11 mouse cellular contexts compared by ENCODE assay signal in the genomic region with DNA sequence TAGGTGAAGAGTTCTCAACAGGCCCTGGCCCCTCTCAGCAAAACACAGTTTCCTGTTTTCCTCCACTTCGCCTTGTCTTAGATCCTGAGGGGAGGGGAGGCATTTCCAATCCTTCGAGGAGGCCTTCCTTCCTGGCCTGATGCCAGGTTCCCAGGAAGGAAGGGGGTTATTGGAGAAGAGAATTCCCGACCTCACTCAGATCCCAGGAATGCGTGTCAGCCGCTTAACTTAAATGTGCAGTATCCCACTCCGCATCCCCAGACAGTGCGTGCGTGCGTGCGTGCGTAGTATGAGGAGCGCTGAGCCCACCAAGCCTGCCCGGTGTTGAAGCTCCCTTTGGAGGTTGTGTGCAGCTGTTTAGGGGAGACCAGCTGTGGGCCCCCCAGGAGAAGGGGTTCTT. TPM values are rescaled to one million over a fixed set of nuclear protein-coding genes. Genes with fewer than 3 reads are reported as not detected.
DNase-seq lines count a peak whose midpoint lies in the region; ATAC-seq and TF ChIP-seq lines count a peak whose summit lies in the region.
"Had no signal": no experiment of that assay in that cellular context is flagged by ENCODE, and none has a peak within 500 bp of the region (broad histone marks: within the 10 kb centered on the region; RNA-seq: fewer than 3 reads in every experiment).

No protein-coding gene starts in this region.

- peaks cover 3% of the 10 kb centered on the region; the same call in 1 of the 2 replicates for H3K36me3 ChIP-seq in limb, embryonic 11.5 days (ENCODE audit: control insufficient read depth, insufficient read depth, low read length)
- peaks cover 32% of the 10 kb centered on the region for H3K36me3 ChIP-seq in limb, embryonic 10.5 days
- peaks cover 0 to 45% of the 10 kb centered on the region in 2 experiments for H3K36me3 ChIP-seq in CH12.LX (replicated peaks in 1 of 2; ENCODE audit: control insufficient read depth in 1 of 2, insufficient read depth in 1 of 2, low read length in 1 of 2)
- no peaks in the 10 kb centered on the region for H3K36me3 ChIP-seq in hindbrain, embryonic 14.5 days (replicated peaks; ENCODE audit: control insufficient read depth, insufficient read depth)

- no peak; the same call in 1 of the 2 replicates for TF ChIP-seq POLR2A in CH12.LX (IDR thresholded peaks at IDR 0.05; ENCODE audit: low read depth, low read length)

- 78% methylated on average over 13 of the region's 13 CpGs for WGBS in limb, embryonic 11.5 days
- 91% methylated on average over 13 of the region's 13 CpGs for WGBS in limb, embryonic 10.5 days
- 47% methylated on average over 13 of the region's 13 CpGs for WGBS in hindbrain, embryonic 14.5 days

- no peak overlapping the region for H3K4me2 ChIP-seq in limb, embryonic 11.5 days (ENCODE audit: low read depth, severe bottlenecking)
- peak overlapping the region; percentile 53 for H3K4me2 ChIP-seq in CH12.LX (ENCODE audit: insufficient read depth, low read depth, poor library complexity, severe bottlenecking)
- no peak overlapping the region for H3K4me2 ChIP-seq in hindbrain, embryonic 14.5 days (replicated peaks)

- H3K9ac ChIP-seq in limb, embryonic 11.5 days (ENCODE audit: low read length): no peak overlapping the region
- peak overlapping the region; percentile 47 for H3K9ac ChIP-seq in CH12.LX (ENCODE audit: insufficient read depth, low read depth)
- H3K9ac ChIP-seq in hindbrain, embryonic 14.5 days: no peak overlapping the region

- no peak for TF ChIP-seq CTCF in gastrocnemius, adult 2 months (IDR thresholded peaks at IDR 0.05)
- TF ChIP-seq CTCF in CH12.LX (conservative IDR thresholded peaks at IDR 0.05 in 1 of 2, IDR thresholded peaks at IDR 0.05 in 1 of 2; ENCODE audit: low read depth in 2 of 2, low read length in 2 of 2): no peak

- no peak for TF ChIP-seq EP300 in CH12.LX (IDR thresholded peaks at IDR 0.05; ENCODE audit: low read length)

- H3K4me1 ChIP-seq in limb, embryonic 11.5 days (ENCODE audit: control insufficient read depth, insufficient read depth, low read length): no peaks in the 10 kb centered on the region; the same call in 1 of the 2 replicates
- peaks cover 22% of the 10 kb centered on the region for H3K4me1 ChIP-seq in limb, embryonic 10.5 days
- H3K4me1 ChIP-seq in CH12.LX (ENCODE audit: control insufficient read depth in 1 of 2, insufficient read depth in 2 of 2): peaks cover 65 to 99% of the 10 kb centered on the region in 2 experiments
- peaks cover 21% of the 10 kb centered on the region for H3K4me1 ChIP-seq in hindbrain, embryonic 14.5 days (replicated peaks; ENCODE audit: control insufficient read depth, insufficient read depth, low read length)

- H3K79me2 ChIP-seq in CH12.LX (replicated peaks; ENCODE audit: control insufficient read depth, extremely low read depth, insufficient read depth, poor library complexity, severe bottlenecking): peaks cover 11% of the 10 kb centered on the region

- ATAC-seq in limb, embryonic 11.5 days (ENCODE audit: insufficient number of reproducible peaks, low FRiP score, low TSS enrichment, low read depth): 0 out of 2 replicates have a peak, but pooled peaks have one; percentile 19
- no peak for ATAC-seq in hindbrain, embryonic 14.5 days (ENCODE audit: low FRiP score)

- H3K4me3 ChIP-seq in gastrocnemius, adult 2 months: peak overlapping the region; percentile 32
- no peak overlapping the region for H3K4me3 ChIP-seq in limb, embryonic 11.5 days (ENCODE audit: low read depth, low read length)
- H3K4me3 ChIP-seq in limb, embryonic 10.5 days: no peak overlapping the region
- H3K4me3 ChIP-seq in CH12.LX (replicated peaks in 1 of 3; ENCODE audit: low read depth in 2 of 3, low read length in 2 of 3, poor library complexity in 1 of 3): peak overlapping the region in 2 of 3 experiments; percentile 34 to 42
- H3K4me3 ChIP-seq in hindbrain, embryonic 14.5 days (replicated peaks; ENCODE audit: low read length): no peak overlapping the region

- dilution Hi-C loops in CH12.LX (cut with MboI; ENCODE audit: extremely low pct_ligation_motif_present, extremely low pct_unique_long_range_greater_than_20kb, low sequenced_read_pairs): no loop called here

- H3K27ac ChIP-seq in gastrocnemius, adult 2 months: no peak overlapping the region
- H3K27ac ChIP-seq in limb, embryonic 11.5 days (replicated peaks; ENCODE audit: low read depth, low read length): no peak overlapping the region
- no peak overlapping the region for H3K27ac ChIP-seq in limb, embryonic 10.5 days
- peak overlapping the region; percentile 96 for H3K27ac ChIP-seq in CH12.LX (ENCODE audit: insufficient read depth, low read depth)
- 0 out of 2 replicates have a peak overlapping the region, but pooled peaks have one; percentile 1 for H3K27ac ChIP-seq in hindbrain, embryonic 14.5 days

- H3K27me3 ChIP-seq in limb, embryonic 11.5 days (ENCODE audit: control insufficient read depth, insufficient read depth, low read length): no peaks in the 10 kb centered on the region
- H3K27me3 ChIP-seq in limb, embryonic 10.5 days (ENCODE audit: low read depth, poor library complexity, severe bottlenecking): no peaks in the 10 kb centered on the region
- H3K27me3 ChIP-seq in CH12.LX (replicated peaks): no peaks in the 10 kb centered on the region
- no peaks in the 10 kb centered on the region for H3K27me3 ChIP-seq in hindbrain, embryonic 14.5 days (ENCODE audit: control insufficient read depth, insufficient read depth, low read length)

- in situ Hi-C loops in CH12.LX (cut with MboI; ENCODE audit: low pct_ligation_motif_present, low pct_unique_long_range_greater_than_20kb, low sequenced_read_pairs): loop anchor here (5.0 to 25.0 kb wide), 4 partner anchors 34 to 599 kb away; a partner anchor contains a TSS

- DNase-seq in gastrocnemius, adult 2 months: peak; percentile 25
- no peak for DNase-seq in gastrocnemius, postnatal 25 days
- peak; percentile 27 for DNase-seq in limb, embryonic 11.5 days (ENCODE audit: low spot score)
- DNase-seq in limb, embryonic 10.5 days (ENCODE audit: low spot score): no peak
- DNase-seq in CH12.LX (ENCODE audit: extremely low read depth): no peak
- DNase-seq in hindbrain, embryonic 14.5 days (ENCODE audit: low spot score): no peak
- no peak for DNase-seq in adrenal gland, adult 2 months
- DNase-seq in layer of hippocampus, adult 8-10 months (ENCODE audit: low spot score in 2 of 2): no peak
- DNase-seq: adrenal gland, postnatal 14 days; cerebellum, adult 9-11 months; heart, adult 18-20 months had no signal

- no peaks in the 10 kb centered on the region for H3K9me3 ChIP-seq in limb, embryonic 11.5 days (ENCODE audit: control insufficient read depth, low read length)
- H3K9me3 ChIP-seq in limb, embryonic 10.5 days (replicated peaks): no peaks in the 10 kb centered on the region
- no peaks in the 10 kb centered on the region for H3K9me3 ChIP-seq in CH12.LX (replicated peaks; ENCODE audit: low read length)
- no peaks in the 10 kb centered on the region for H3K9me3 ChIP-seq in hindbrain, embryonic 14.5 days (ENCODE audit: control insufficient read depth, low read length)

- intact Hi-C loops in gastrocnemius, adult 2 months (cut with DNase I): loop anchor here (5.0 kb wide), 1 partner anchor 44 kb away; no protein-coding TSS in a partner anchor

- TF ChIP-seq RAD21 in CH12.LX (IDR thresholded peaks at IDR 0.05; ENCODE audit: low read depth, low read length): no peak

TF ChIP-seq in CH12.LX, 34 proteins besides CTCF, POLR2A, EP300 and RAD21:
- TF ChIP-seq KAT2A (IDR thresholded peaks at IDR 0.05; ENCODE audit: insufficient replicate concordance, low read length) (no peak), MAZ (IDR thresholded peaks at IDR 0.05; ENCODE audit: low read depth, low read length) (no peak), BHLHE40 (IDR thresholded peaks at IDR 0.05; ENCODE audit: low read depth, low read length) (no peak), MYC (IDR thresholded peaks at IDR 0.05; ENCODE audit: low read depth, low read length) (no peak), TCF12 (IDR thresholded peaks at IDR 0.05; ENCODE audit: low read depth, low read length) (no peak), IRF4 (IDR thresholded peaks at IDR 0.05; ENCODE audit: low read depth, low read length) (no peak), SIN3A (IDR thresholded peaks at IDR 0.05; ENCODE audit: low read length) (peak; percentile 46; the same call in 1 of the 2 replicates), ZC3H11A (IDR thresholded peaks at IDR 0.05; ENCODE audit: low read depth, low read length) (no peak), JUN (IDR thresholded peaks at IDR 0.05; ENCODE audit: insufficient read depth, low read depth, low read length) (no peak), JUND (conservative IDR thresholded peaks at IDR 0.05; ENCODE audit: low read depth, low read length) (no peak), SMC3 (IDR thresholded peaks at IDR 0.05; ENCODE audit: low read depth, low read length) (no peak), ETS1 (conservative IDR thresholded peaks at IDR 0.05; ENCODE audit: low read depth, low read length) (no peak), CHD2 (IDR thresholded peaks at IDR 0.05; ENCODE audit: low read length) (0 out of 2 replicates have a peak, but pooled peaks have one; percentile 16), UBTF (IDR thresholded peaks at IDR 0.05; ENCODE audit: low read depth, low read length) (no peak), NELFE (IDR thresholded peaks at IDR 0.05; ENCODE audit: low read depth, low read length) (no peak; the same call in 1 of the 2 replicates)

RNA-seq across cellular contexts. Expression of a gene that starts 44.9 kb away (rescaled TPM):
- total RNA-seq in gastrocnemius, adult 2 months (2021): 1 to 10 TPM; 2.0 to 3.0 TPM
- 1 to 10 TPM; 2.3 to 2.7 TPM for total RNA-seq in gastrocnemius, postnatal 25 days (2021)
- polyA plus RNA-seq in limb, embryonic 11.5 days (2014; fragmentation: Nextera tagmentation; extraction: Ambion mirVana): 25.5 and 26.3 TPM in 2 replicates
- polyA plus RNA-seq in limb, embryonic 10.5 days (2016; fragmentation: Nextera tagmentation; extraction: Ambion mirVana): 37.4 and 38.2 TPM in 2 replicates
- total RNA-seq in CH12.LX (2012; rRNA removed) (74.2 and 83.2 TPM in 2 replicates), CH12.LX (2014; rRNA removed) (32.0 and 34.7 TPM in 2 replicates)
- polyA plus RNA-seq in CH12.LX (2012; ENCODE audit: insufficient read length, low read depth): 44.0 and 44.5 TPM in 2 replicates
- 36.1 and 38.2 TPM in 2 replicates for polyA plus RNA-seq in hindbrain, embryonic 14.5 days (2014; fragmentation: Nextera tagmentation; extraction: Ambion mirVana)
- total RNA-seq in adrenal gland, adult 2 months (2021): 10 to 100 TPM; 23.9 to 85.2 TPM
- 13.1 and 20.7 TPM in 2 replicates for polyA plus RNA-seq in adrenal gland, adult 2 months (2012; rRNA removed)
- total RNA-seq in layer of hippocampus, adult 8-10 months (2022): 10 to 100 TPM; 63.1 to 76.5 (median 71.2) TPM

Comparison
In these comparisons a context has a peak if more than half of its experiments do, and no peak if none do; other contexts are left out.
1. DNase-seq: peak in gastrocnemius, adult 2 months (single experiment) and limb, embryonic 11.5 days (single experiment); none in gastrocnemius, postnatal 25 days (single experiment), limb, embryonic 10.5 days (single experiment), CH12.LX (single experiment), hindbrain, embryonic 14.5 days (single experiment), adrenal gland, adult 2 months (single experiment) and layer of hippocampus, adult 8-10 months (0 of 2).
2. H3K27ac ChIP-seq: peak in CH12.LX (single experiment) and hindbrain, embryonic 14.5 days (single experiment); none in gastrocnemius, adult 2 months (single experiment), limb, embryonic 11.5 days (single experiment) and limb, embryonic 10.5 days (single experiment).
3. H3K4me3 ChIP-seq: peak in gastrocnemius, adult 2 months (single experiment) and CH12.LX (2 of 3); none in limb, embryonic 11.5 days (single experiment), limb, embryonic 10.5 days (single experiment) and hindbrain, embryonic 14.5 days (single experiment).
4. RNA of a gene that starts 44.9 kb away (total RNA-seq): 23.9 to 85.2 TPM in adrenal gland, adult 2 months, 32.0 to 83.2 TPM in CH12.LX and 63.1 to 76.5 TPM in layer of hippocampus, adult 8-10 months; 2.0 to 3.0 TPM in gastrocnemius, adult 2 months and 2.3 to 2.7 TPM in gastrocnemius, postnatal 25 days; every median in the first group is over 4 times any median in the second.